Mouse (Mus musculus) MEL (cell line): ENCODE data around the gene Mospd3. TPM values are rescaled to one million over a fixed set of nuclear protein-coding genes. Genes with fewer than 3 reads are reported as not detected.

Experiments
- DNase-seq: peaks from one replicate; pipeline ENCODE4 v3.0.0; 2011; ENCODE audit warnings: low read depth, low spot score
- H3K27ac ChIP-seq: 2 replicates; pipeline ENCODE4 v1.5.1; 2012; ENCODE audit warnings: low read depth, mild to moderate bottlenecking, control low read depth, low read length, moderate library complexity; ENCODE audit not compliant: control insufficient read depth
- H3K27me3 ChIP-seq, 2 experiments: fragments of 150-350 bp in 1 of 2; sonication (generic) in 1 of 2; 2 replicates each; pipeline ENCODE4 v1.6.1; 2012; ENCODE audit warnings: low read length in 2 of 2, mild to moderate bottlenecking in 2 of 2, improper control_type of control experiment in 1 of 2, moderate library complexity in 1 of 2; ENCODE audit not compliant: insufficient read depth in 2 of 2, control insufficient read depth in 1 of 2
- H3K36me3 ChIP-seq, 2 experiments: 2 replicates each; pipeline ENCODE4 v1.6.1; 2012 to 2014; ENCODE audit warnings: low read length in 2 of 2, improper control_type of control experiment in 1 of 2, inconsistent platforms in 1 of 2, mild to moderate bottlenecking in 1 of 2; ENCODE audit not compliant: insufficient read depth in 2 of 2, control insufficient read depth in 1 of 2
- H3K4me1 ChIP-seq, 2 experiments: fragments of 150-350 bp in 1 of 2; sonication (generic) in 1 of 2; 2 replicates each; pipeline ENCODE4 v1.6.1; 2012; ENCODE audit warnings: low read length in 2 of 2, improper control_type of control experiment in 1 of 2, mild to moderate bottlenecking in 1 of 2; ENCODE audit not compliant: insufficient read depth in 2 of 2, control insufficient read depth in 1 of 2
- H3K4me3 ChIP-seq, 2 experiments: fragments of 150-350 bp in 1 of 2; sonication (generic) in 1 of 2; 2 replicates each; pipeline ENCODE4 v1.5.1; 2012; ENCODE audit warnings: low read depth in 2 of 2, low read length in 2 of 2, mild to moderate bottlenecking in 2 of 2, moderate library complexity in 2 of 2, control low read depth in 1 of 2, improper control_type of control experiment in 1 of 2; ENCODE audit not compliant: control insufficient read depth in 1 of 2, insufficient read depth in 1 of 2
- H3K79me2 ChIP-seq: 2 replicates; pipeline ENCODE4 v1.6.1; 2012; ENCODE audit warnings: mild to moderate bottlenecking, low read length, moderate library complexity; ENCODE audit not compliant: control insufficient read depth, poor library complexity, insufficient read depth
- H3K9ac ChIP-seq: 2 replicates; pipeline ENCODE4 v1.6.1; 2012; ENCODE audit warnings: low read depth, mild to moderate bottlenecking, control low read depth, low read length, moderate library complexity; ENCODE audit not compliant: control insufficient read depth, poor library complexity, severe bottlenecking
- H3K9me3 ChIP-seq: fragments of 150-350 bp; sonication (generic); replicated peaks from 2 replicates; pipeline ENCODE4 v1.6.1; 2012; ENCODE audit warnings: mild to moderate bottlenecking, low read length, improper control_type of control experiment, moderate library complexity; ENCODE audit not compliant: insufficient read depth
- BHLHE40 ChIP-seq: IDR thresholded peaks from 2 replicates; pipeline ENCODE4 v1.6.1; 2012; ENCODE audit warnings: low read depth, mild to moderate bottlenecking, inconsistent platforms, low read length, improper control_type of control experiment, borderline replicate concordance
- E2F4 ChIP-seq: IDR thresholded peaks from 2 replicates; pipeline ENCODE4 v1.6.1; 2011; ENCODE audit warnings: low read depth, low read length, improper control_type of control experiment, borderline replicate concordance
- ELF1 ChIP-seq: IDR thresholded peaks from 2 replicates; pipeline ENCODE4 v1.6.1; 2014; ENCODE audit warnings: low read depth, mild to moderate bottlenecking, inconsistent platforms, low read length, improper control_type of control experiment, moderate library complexity
- EP300 ChIP-seq, 2 experiments: IDR thresholded peaks; 2 replicates each; pipeline ENCODE4 v1.6.1; 2011; ENCODE audit warnings: improper control_type of control experiment in 2 of 2, low read length in 2 of 2, low read depth in 1 of 2, mild to moderate bottlenecking in 1 of 2
- MAX ChIP-seq: IDR thresholded peaks from 2 replicates; pipeline ENCODE4 v1.6.1; 2011; ENCODE audit warnings: low read length, improper control_type of control experiment
- MAZ ChIP-seq: IDR thresholded peaks from 2 replicates; pipeline ENCODE4 v1.6.1; 2012; ENCODE audit warnings: low read depth, mild to moderate bottlenecking, inconsistent platforms, low read length, improper control_type of control experiment
- MEF2A ChIP-seq: IDR thresholded peaks from 2 replicates; pipeline ENCODE4 v1.6.1; 2014; ENCODE audit warnings: low read depth, mild to moderate bottlenecking, inconsistent platforms, low read length, improper control_type of control experiment; ENCODE audit not compliant: poor library complexity, insufficient replicate concordance, severe bottlenecking; ENCODE audit errors: extremely low read depth
- MXI1 ChIP-seq: IDR thresholded peaks from 2 replicates; pipeline ENCODE4 v1.6.1; 2011; ENCODE audit warnings: mild to moderate bottlenecking, low read depth, low read length, improper control_type of control experiment
- NELFE ChIP-seq: IDR thresholded peaks from 2 replicates; pipeline ENCODE4 v1.6.1; 2011; ENCODE audit warnings: low read depth, low read length, improper control_type of control experiment
- NRF1 ChIP-seq: IDR thresholded peaks from 2 replicates; pipeline ENCODE4 v1.6.1; 2014; ENCODE audit warnings: low read depth, mild to moderate bottlenecking, inconsistent platforms, low read length, improper control_type of control experiment, moderate library complexity; ENCODE audit not compliant: poor library complexity, insufficient read depth, severe bottlenecking
- POLR2AphosphoS2 ChIP-seq: IDR thresholded peaks from 2 replicates; pipeline ENCODE4 v1.6.1; 2011; ENCODE audit warnings: low read length, improper control_type of control experiment
- RCOR1 ChIP-seq: IDR thresholded peaks from 2 replicates; pipeline ENCODE4 v1.6.1; 2012; ENCODE audit warnings: low read depth, mild to moderate bottlenecking, inconsistent platforms, low read length, improper control_type of control experiment
- SIN3A ChIP-seq: IDR thresholded peaks from 2 replicates; pipeline ENCODE4 v1.6.1; 2012; ENCODE audit warnings: low read length, improper control_type of control experiment, inconsistent platforms
- TCF12 ChIP-seq: IDR thresholded peaks from 2 replicates; pipeline ENCODE4 v1.6.1; 2014; ENCODE audit warnings: low read depth, mild to moderate bottlenecking, inconsistent platforms, low read length, improper control_type of control experiment, moderate library complexity
- USF1 ChIP-seq: IDR thresholded peaks from 2 replicates; pipeline ENCODE4 v1.6.1; 2014; ENCODE audit warnings: low read depth, mild to moderate bottlenecking, inconsistent platforms, low read length, improper control_type of control experiment, moderate library complexity
- ZKSCAN1 ChIP-seq: IDR thresholded peaks from 2 replicates; pipeline ENCODE4 v1.6.1; 2012; ENCODE audit warnings: low read depth, mild to moderate bottlenecking, inconsistent platforms, low read length, improper control_type of control experiment, moderate library complexity
- ZNF384 ChIP-seq: IDR thresholded peaks from 2 replicates; pipeline ENCODE4 v1.6.1; 2012; ENCODE audit warnings: low read depth, mild to moderate bottlenecking, inconsistent platforms, low read length, improper control_type of control experiment
- polyA plus RNA-seq, 2 experiments: library from polyadenylated mRNA; stranded (reverse) in 1 of 2; unstranded in 1 of 2; fragments of >175 nt in 1 of 2; fragments of >200 nt in 1 of 2; gene quantifications; 2 replicates each; pipeline versions ENCODE4 v1.2.1 to v1.2.4; 2012; ENCODE audit warnings: low replicate concordance in 2 of 2, low read depth in 1 of 2; ENCODE audit not compliant: insufficient read length in 2 of 2, insufficient read depth in 1 of 2, missing spikeins in 1 of 2
- total RNA-seq: library from RNA; depleted of rRNA; stranded (reverse); fragments of 300-350 nt; gene quantifications from 2 replicates; pipeline ENCODE4 v1.2.3, GENCODE M21; 2012

Gene Mospd3
- total and polyA plus RNA-seq, 3 experiments, result 12.4 to 144 TPM; not detected in 1

- Histone ChIP-seq H3K27me3 (no peaks in the 10 kb centered on the region), H3K9ac (peak overlapping the region; percentile 82), H3K9me3 (no peaks in the 10 kb centered on the region), H3K27ac (peak overlapping the region; percentile 16), H3K4me3 (peak overlapping the region; percentile 83 to 99), H3K4me1 (peaks cover 10 to 30% of the 10 kb centered on the region in 2 experiments), H3K36me3 (peaks cover 0 to 16% of the 10 kb centered on the region in 2 experiments; a peak in 2 of 4 replicates), H3K79me2 (peaks cover 14% of the 10 kb centered on the region)
- no peak for DNase-seq
- TF ChIP-seq ZNF384, result no peak
- 0 out of 2 replicates have a peak, but pooled peaks have one; percentile 9 for TF ChIP-seq NELFE
- 0 out of 2 replicates have a peak, but pooled peaks have one; percentile 19 for TF ChIP-seq MAZ
These were observed 608 bp downstream of the Mospd3 start for GRCm38 (mm10) chr5:137600281-137600618.

GRCm38 (mm10) chr5:137599600-137599999 lies 1.3 kb downstream of the Mospd3 start:
- Histone ChIP-seq H3K9ac (peak overlapping the region; percentile 82), H3K27ac (peak overlapping the region; percentile 16), H3K4me3 (peak overlapping the region; percentile 83 to 99), H3K36me3 (peaks cover 0 to 13% of the 10 kb centered on the region in 2 experiments; a peak in 2 of 4 replicates), H3K79me2 (peaks cover 14% of the 10 kb centered on the region), H3K27me3 (no peaks in the 10 kb centered on the region), H3K9me3 (no peaks in the 10 kb centered on the region), H3K4me1 (peaks cover 10 to 26% of the 10 kb centered on the region in 2 experiments)
- peak; percentile 70 for DNase-seq
- TF ChIP-seq NRF1 (no peak), MAZ (peak; percentile 21; the same call in 1 of the 2 replicates), BHLHE40 (peak; percentile 53; the same call in 1 of the 2 replicates), TCF12 (peak; percentile 31; the same call in 1 of the 2 replicates), MAX (peak; percentile 82), RCOR1 (no peak), USF1 (peak; percentile 79), MXI1 (peak; percentile 78; the same call in 1 of the 2 replicates), EP300 (IDR thresholded peaks at IDR 0.05; ENCODE audit: low read depth in 1 of 2, low read length in 2 of 2) (no peak), MEF2A (no peak), POLR2AphosphoS2 (no peak), SIN3A (peak; percentile 49; the same call in 1 of the 2 replicates), ELF1 (0 out of 2 replicates have a peak, but pooled peaks have one; percentile 8), ZKSCAN1 (no peak), E2F4 (no peak)
